9 mouse cellular contexts compared by ENCODE assay signal in genomic region chr6:148135769-148136382, GRCm38 (mm10).
DNase-seq lines count a peak whose midpoint lies in the region; ATAC-seq and TF ChIP-seq lines count a peak whose summit lies in the region.
"Had no signal": no experiment of that assay in that cellular context is flagged by ENCODE, and none has a peak within 500 bp of the region (broad histone marks: within the 10 kb centered on the region; RNA-seq: fewer than 3 reads in every experiment).

No protein-coding gene starts in this region.

- no peak overlapping the region for H3K9ac ChIP-seq in ES-E14 (ENCODE audit: insufficient read depth, low read depth, low read length, poor library complexity, severe bottlenecking)
- no peak overlapping the region for H3K9ac ChIP-seq in forebrain, embryonic 16.5 days (replicated peaks; ENCODE audit: low read depth, low read length)
- no peak overlapping the region for H3K9ac ChIP-seq in hindbrain, embryonic 11.5 days (ENCODE audit: low read depth, low read length)
- H3K9ac ChIP-seq: heart, embryonic 15.5 days had no signal

- ATAC-seq in forebrain, embryonic 16.5 days: peak; percentile 89
- peak; percentile 78 for ATAC-seq in hindbrain, embryonic 11.5 days (ENCODE audit: low FRiP score)

- H3K4me3 ChIP-seq in ES-E14 (ENCODE audit: insufficient read depth in 1 of 2, low read depth in 1 of 2, low read length in 2 of 2, poor library complexity in 1 of 2, severe bottlenecking in 1 of 2): no peak overlapping the region
- H3K4me3 ChIP-seq in forebrain, embryonic 16.5 days (replicated peaks; ENCODE audit: low read length): no peak overlapping the region
- no peak overlapping the region for H3K4me3 ChIP-seq in hindbrain, embryonic 11.5 days (ENCODE audit: low read depth, low read length)
- H3K4me3 ChIP-seq: heart, embryonic 15.5 days had no signal

- no peaks in the 10 kb centered on the region for H3K27me3 ChIP-seq in forebrain, embryonic 16.5 days (replicated peaks; ENCODE audit: control insufficient read depth, insufficient read depth, low read length)
- H3K27me3 ChIP-seq in hindbrain, embryonic 11.5 days (ENCODE audit: control insufficient read depth, insufficient read depth, low read length): no peaks in the 10 kb centered on the region
- H3K27me3 ChIP-seq: heart, embryonic 15.5 days had no signal

- H3K4me2 ChIP-seq in forebrain, embryonic 16.5 days (ENCODE audit: low read length): no peak overlapping the region
- H3K4me2 ChIP-seq in hindbrain, embryonic 11.5 days (replicated peaks; ENCODE audit: low read depth, low read length): no peak overlapping the region
- H3K4me2 ChIP-seq: heart, embryonic 15.5 days had no signal

- H3K9me3 ChIP-seq in ES-E14 (ENCODE audit: control insufficient read depth, insufficient read depth, low read depth, low read length): no peaks in the 10 kb centered on the region
- H3K9me3 ChIP-seq in forebrain, embryonic 16.5 days (ENCODE audit: control insufficient read depth, low read length): no peaks in the 10 kb centered on the region
- no peaks in the 10 kb centered on the region for H3K9me3 ChIP-seq in hindbrain, embryonic 11.5 days (ENCODE audit: control insufficient read depth, low read length)
- H3K9me3 ChIP-seq: heart, embryonic 15.5 days had no signal

- 24% methylated on average over 9 of the region's 9 CpGs for WGBS in forebrain, embryonic 16.5 days
- WGBS in hindbrain, embryonic 11.5 days: 27% methylated on average over 9 of the region's 9 CpGs

- in situ Hi-C loops in ES-E14 (cut with MboI; ENCODE audit: low sequenced_read_pairs in 2 of 2, unreplicated experiment in 2 of 2): no loop called here

- H3K36me3 ChIP-seq in ES-E14 (ENCODE audit: control insufficient read depth, insufficient read depth, low read length, poor library complexity, severe bottlenecking): no peaks in the 10 kb centered on the region
- H3K36me3 ChIP-seq in forebrain, embryonic 16.5 days (ENCODE audit: control insufficient read depth, insufficient read depth): no peaks in the 10 kb centered on the region
- H3K36me3 ChIP-seq in hindbrain, embryonic 11.5 days (ENCODE audit: control insufficient read depth, insufficient read depth, low read length): no peaks in the 10 kb centered on the region
- H3K36me3 ChIP-seq: heart, embryonic 15.5 days had no signal

- peak; percentile 78 for DNase-seq in ES-E14 (ENCODE audit: low read depth, low spot score)
- DNase-seq in c-Kit-positive CD71-positive TER-119-positive erythroid progenitor cells, embryonic 14.5 days (ENCODE audit: low spot score): peak; percentile 57
- DNase-seq in hindbrain, embryonic 11.5 days (ENCODE audit: low spot score): peak; percentile 86
- DNase-seq in layer of hippocampus, adult 9-11 months: peak; percentile 85
- peak; percentile 91 for DNase-seq in lung, postnatal 10 days
- peak; percentile 74 for DNase-seq in ovary, postnatal 36 days (ENCODE audit: low spot score)
- peak; percentile 33 to 44 for DNase-seq in thymus, postnatal 36 days

- no peaks in the 10 kb centered on the region for H3K4me1 ChIP-seq in ES-E14 (ENCODE audit: control insufficient read depth in 2 of 2, insufficient read depth in 2 of 2, low read length in 2 of 2, poor library complexity in 1 of 2)
- no peaks in the 10 kb centered on the region for H3K4me1 ChIP-seq in forebrain, embryonic 16.5 days (replicated peaks; ENCODE audit: control insufficient read depth, insufficient read depth, low read length)
- no peaks in the 10 kb centered on the region for H3K4me1 ChIP-seq in hindbrain, embryonic 11.5 days (replicated peaks; ENCODE audit: control insufficient read depth, insufficient read depth, low read length)
- H3K4me1 ChIP-seq: heart, embryonic 15.5 days had no signal

- no peak overlapping the region for H3K27ac ChIP-seq in ES-E14 (ENCODE audit: insufficient read depth, low read depth, low read length, poor library complexity, severe bottlenecking)
- no peak overlapping the region for H3K27ac ChIP-seq in forebrain, embryonic 16.5 days (ENCODE audit: low read length)
- H3K27ac ChIP-seq in hindbrain, embryonic 11.5 days (ENCODE audit: low read depth, low read length): no peak overlapping the region
- H3K27ac ChIP-seq: heart, embryonic 15.5 days had no signal

TF ChIP-seq in ES-E14, 5 proteins besides CTCF, POLR2A, EP300 and RAD21:
- TF ChIP-seq ZC3H11A (IDR thresholded peaks at IDR 0.05; ENCODE audit: borderline replicate concordance, low read depth, low read length) (peak; percentile 88), CHD2 (IDR thresholded peaks at IDR 0.05; ENCODE audit: low read depth, low read length) (no peak), HCFC1 (IDR thresholded peaks at IDR 0.05; ENCODE audit: borderline replicate concordance, insufficient read depth, low read length) (peak; percentile 62; the same call in 1 of the 2 replicates)

Comparison
In these comparisons a context has a peak if more than half of its experiments do, and no peak if none do; other contexts are left out.
1. DNase-seq: peak in every context shown above with its lines; median percentile 91 in lung, postnatal 10 days; 86 in hindbrain, embryonic 11.5 days; 85 in layer of hippocampus, adult 9-11 months; 78 in ES-E14; 74 in ovary, postnatal 36 days; 57 in c-Kit-positive CD71-positive TER-119-positive erythroid progenitor cells, embryonic 14.5 days; 38 in thymus, postnatal 36 days.